ENCODE assay signal across 9 mouse cellular contexts in the genomic region with DNA sequence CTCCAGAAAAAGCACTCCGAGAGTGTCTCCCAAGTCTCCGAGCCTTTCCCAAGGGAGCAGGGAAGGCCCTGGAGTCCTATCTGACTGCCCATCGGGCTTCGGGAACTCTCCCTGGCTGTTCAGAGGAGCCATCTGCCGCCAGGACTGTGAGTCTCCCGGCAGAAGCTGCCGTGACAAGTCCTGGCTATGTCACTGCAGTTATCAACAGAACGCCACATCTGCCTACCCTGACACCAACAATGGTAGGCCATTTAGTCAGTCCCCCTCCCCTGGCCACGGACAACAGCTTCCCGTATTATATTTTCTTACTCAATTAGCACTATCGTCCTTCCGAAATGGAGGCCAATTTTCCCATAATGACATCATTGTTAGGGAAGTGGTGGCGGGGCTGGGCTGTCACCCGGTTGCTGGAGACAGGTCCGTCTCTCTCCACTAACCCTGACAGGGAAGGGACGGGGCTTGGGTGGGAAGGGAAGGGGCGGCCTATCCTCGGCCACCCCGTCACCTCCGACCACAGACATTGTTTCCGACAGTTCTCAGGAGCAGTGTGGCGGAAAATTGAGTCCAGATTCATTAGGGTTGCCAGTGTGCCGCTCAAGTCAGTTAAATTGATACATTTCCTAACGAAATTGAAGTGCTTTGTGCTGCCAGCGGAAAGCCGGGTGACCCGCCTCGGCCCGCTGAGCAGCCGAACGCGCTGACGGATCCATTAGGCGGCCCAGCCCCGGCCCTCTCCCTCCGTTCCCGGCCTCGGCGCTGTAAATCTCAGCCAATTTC. TPM values are rescaled to one million over a fixed set of nuclear protein-coding genes. Genes with fewer than 3 reads are reported as not detected.
A peak's percentile ranks its signal among the peaks of the same experiment; 100 is the strongest.
DNase-seq lines count a peak whose midpoint lies in the region; ATAC-seq and TF ChIP-seq lines count a peak whose summit lies in the region.
"Had no signal": no experiment of that assay in that cellular context is flagged by ENCODE, and none has a peak within 500 bp of the region (broad histone marks: within the 10 kb centered on the region; RNA-seq: fewer than 3 reads in every experiment).

No protein-coding gene starts in this region.

- no peaks in the 10 kb centered on the region for H3K9me3 ChIP-seq in heart, embryonic 14.5 days (ENCODE audit: control insufficient read depth, low read length)
- peaks cover 16% of the 10 kb centered on the region; the same call in 1 of the 2 replicates for H3K9me3 ChIP-seq in midbrain, embryonic 10.5 days (replicated peaks)

- DNase-seq in cerebellum, adult 11-12 months: no peak
- DNase-seq in cerebellum, postnatal 14 days: peak; percentile 53 to 59
- peak; percentile 52 for DNase-seq in midbrain, embryonic 10.5 days (ENCODE audit: low spot score)
- no peak for DNase-seq in layer of hippocampus, adult 18-20 months (ENCODE audit: low spot score in 2 of 2)
- DNase-seq in layer of hippocampus, adult 2 months (ENCODE audit: low spot score in 2 of 2): no peak
- no peak for DNase-seq in kidney, adult 11 months
- DNase-seq: thymus, postnatal 4 days had no signal

- no peak for TF ChIP-seq CTCF in layer of hippocampus, adult 2 months (conservative IDR thresholded peaks at IDR 0.05)

- no peak overlapping the region for H3K27ac ChIP-seq in heart, embryonic 14.5 days (replicated peaks in 1 of 2; ENCODE audit: control insufficient read depth in 1 of 2, insufficient read depth in 1 of 2, low read depth in 2 of 2, low read length in 2 of 2)
- H3K27ac ChIP-seq in midbrain, embryonic 10.5 days (replicated peaks): peak overlapping the region; percentile 76
- no peak overlapping the region for H3K27ac ChIP-seq in layer of hippocampus, adult 2 months

- H3K4me3 ChIP-seq in heart, embryonic 14.5 days (ENCODE audit: control insufficient read depth in 1 of 2, insufficient read depth in 1 of 2, low read depth in 1 of 2, low read length in 2 of 2): peak overlapping the region; percentile 11 to 26; a peak in 3 of 4 replicates
- H3K4me3 ChIP-seq in midbrain, embryonic 10.5 days: peak overlapping the region; percentile 41
- H3K4me3 ChIP-seq in layer of hippocampus, adult 2 months: no peak overlapping the region

- H3K4me1 ChIP-seq in heart, embryonic 14.5 days (ENCODE audit: control insufficient read depth in 2 of 2, insufficient read depth in 2 of 2, low read length in 2 of 2): peaks cover 0 to 10% of the 10 kb centered on the region in 2 experiments; a peak in 2 of 4 replicates
- H3K4me1 ChIP-seq in midbrain, embryonic 10.5 days: peaks cover 43% of the 10 kb centered on the region

- peak overlapping the region; percentile 59 for H3K4me2 ChIP-seq in heart, embryonic 14.5 days (ENCODE audit: low read length)

- peaks cover 69% of the 10 kb centered on the region for H3K27me3 ChIP-seq in heart, embryonic 14.5 days (ENCODE audit: control insufficient read depth, insufficient read depth, low read length)
- peaks cover 95% of the 10 kb centered on the region for H3K27me3 ChIP-seq in midbrain, embryonic 10.5 days (ENCODE audit: low read depth, poor library complexity, severe bottlenecking)

- no peaks in the 10 kb centered on the region for H3K36me3 ChIP-seq in heart, embryonic 14.5 days (ENCODE audit: control insufficient read depth, insufficient read depth, low read length)
- H3K36me3 ChIP-seq in midbrain, embryonic 10.5 days: no peaks in the 10 kb centered on the region

- no peak overlapping the region for H3K9ac ChIP-seq in heart, embryonic 14.5 days (ENCODE audit: low read length)

- ATAC-seq in cerebellum, adult (ENCODE audit: insufficient number of reproducible peaks, low FRiP score, low TSS enrichment): peak; percentile 77; the same call in 1 of the 2 replicates
- ATAC-seq in heart, embryonic 14.5 days (ENCODE audit: insufficient number of reproducible peaks, insufficient read depth, low FRiP score, low read depth): no peak

- 3% methylated on average over 39 of the region's 39 CpGs for WGBS in heart, embryonic 14.5 days
- 3% methylated on average over 39 of the region's 39 CpGs for WGBS in midbrain, embryonic 10.5 days

RNA-seq across cellular contexts. Expression of a gene that starts 41.9 kb away (rescaled TPM):
- not detected in 2 replicates for polyA plus RNA-seq in heart, embryonic 14.5 days (2014; fragmentation: Nextera tagmentation; extraction: Ambion mirVana)
- polyA plus RNA-seq in midbrain, embryonic 10.5 days (2016; fragmentation: Nextera tagmentation; extraction: Ambion mirVana): 18.8 and 36.7 TPM in 2 replicates
- total RNA-seq in layer of hippocampus, adult 18-20 months (2021): under 1 TPM in 1 of 2 experiments, not detected in 1; 0.15 TPM
- not detected for total RNA-seq in layer of hippocampus, adult 2 months (2021)

Comparison
In these comparisons a context has a peak if more than half of its experiments do, and no peak if none do; other contexts are left out.
1. DNase-seq: peak in cerebellum, postnatal 14 days (2 of 2) and midbrain, embryonic 10.5 days (single experiment); none in cerebellum, adult 11-12 months (single experiment), layer of hippocampus, adult 18-20 months (0 of 2), layer of hippocampus, adult 2 months (0 of 2) and kidney, adult 11 months (single experiment).